Mouse (Mus musculus) thymus, adult 2 months (tissue): ENCODE measurements around the gene Hist1h2ap.

ENCODE experiments used
- CTCF ChIP-seq: fragments of 200-500 bp; IDR thresholded peaks from 2 replicates; pipeline ENCODE4 v1.5.1; 2012; ENCODE audit warnings: mild to moderate bottlenecking, control low read depth, low read length, moderate library complexity, borderline replicate concordance; ENCODE audit not compliant: control insufficient read depth, poor library complexity, insufficient read depth; ENCODE audit errors: extremely low read depth
- POLR2A ChIP-seq: fragments of 200-500 bp; IDR thresholded peaks from 2 replicates; pipeline ENCODE4 v1.6.1; 2012; ENCODE audit warnings: mild to moderate bottlenecking, low read length, control low read depth, moderate library complexity; ENCODE audit not compliant: control insufficient read depth, poor library complexity, insufficient read depth; ENCODE audit errors: extremely low read depth

GRCm38 (mm10) chr13:21790601-21791283, 42.6 kb downstream of the Hist1h2ap start:
- TF ChIP-seq POLR2A (no peak), CTCF (no peak)
